Mouse (Mus musculus): ENCODE data around the gene Wdr19.

The Wdr19 gene

GRCm38 (mm10) chr5:65199346-65200128 is at the start of gene Wdr19:
Gene Wdr19 (plus strand): TSS chr5:65199696.
- peak; percentile 93 for DNase-seq (ENCODE audit: low spot score)

DNA sequence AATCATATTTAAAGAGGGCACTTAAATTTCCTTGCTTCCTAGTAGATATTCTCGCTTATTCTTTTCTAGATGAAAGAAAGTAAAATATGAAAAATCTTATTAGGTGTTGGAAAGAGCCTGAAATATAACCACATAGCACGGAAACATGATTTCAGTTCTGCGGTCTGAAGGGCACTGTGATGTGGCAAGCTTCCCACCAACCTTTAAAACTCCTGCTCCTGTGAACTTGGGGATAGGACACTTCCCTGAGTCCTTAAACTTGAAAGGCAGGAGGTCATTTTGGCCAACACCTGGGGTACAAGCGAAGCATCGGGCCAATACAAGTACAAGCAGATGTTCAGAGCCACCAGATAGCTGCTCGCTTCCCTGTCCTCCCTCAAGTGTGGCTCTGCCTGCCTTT is 49.8 kb upstream of the Wdr19 start:
- no peak for DNase-seq (ENCODE audit: low spot score)

DNA sequence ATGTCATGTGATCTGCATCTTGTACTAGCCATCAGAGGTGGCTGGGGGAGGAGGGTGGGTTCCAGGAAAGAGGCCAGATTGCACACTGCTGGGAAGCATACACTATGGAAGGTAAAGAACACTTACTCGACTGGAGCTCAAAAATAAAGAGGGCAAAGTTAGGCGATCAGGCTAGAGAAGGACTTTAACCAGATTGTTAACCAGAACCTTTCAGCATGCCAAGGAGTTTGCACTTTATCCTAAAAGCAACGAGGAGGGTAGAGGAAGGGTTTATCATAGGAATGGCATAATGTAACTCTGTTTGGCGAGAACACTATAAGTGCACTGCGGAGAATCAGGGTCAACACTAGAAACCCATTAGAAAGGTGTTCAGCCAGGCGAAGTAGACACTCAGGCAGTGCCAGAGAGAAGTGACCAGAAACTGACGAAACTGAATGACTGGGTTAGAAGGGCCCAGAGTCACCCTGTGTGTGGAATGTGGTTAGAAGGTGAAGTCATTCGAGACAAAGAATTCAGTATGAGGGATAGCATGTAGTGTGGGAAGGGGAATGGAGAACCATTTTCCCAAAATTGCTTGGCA is 49.0 kb upstream of the Wdr19 start:
- no peak for DNase-seq (ENCODE audit: low spot score)

GRCm38 (mm10) chr5:65151276-65151675 is 48.2 kb upstream of the Wdr19 start:
- no peak for DNase-seq (ENCODE audit: low spot score)

GRCm38 (mm10) chr5:65151767-65152166 is 47.7 kb upstream of the Wdr19 start:
- DNase-seq (ENCODE audit: low spot score) = no peak

DNA sequence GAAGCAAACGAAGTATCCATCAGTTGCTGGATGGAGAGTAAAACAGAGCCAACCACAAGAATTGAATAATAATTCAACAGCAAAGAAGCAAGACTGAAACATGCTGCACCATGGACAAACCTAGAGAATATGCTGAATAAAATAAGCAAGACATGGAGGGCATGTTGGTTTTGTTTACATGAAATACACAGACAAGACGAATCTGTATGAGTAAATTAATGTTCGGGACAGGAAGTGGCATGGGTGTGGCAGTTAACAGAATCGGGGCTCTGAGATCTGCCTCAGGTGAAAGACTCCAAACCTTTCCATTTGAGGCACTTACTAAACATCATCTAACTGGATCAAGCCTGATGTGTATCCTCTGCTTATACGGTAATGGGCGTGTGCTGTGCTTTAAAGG is 45.2 kb upstream of the Wdr19 start:
- DNase-seq (ENCODE audit: low spot score) = no peak

- no peak for DNase-seq (ENCODE audit: low spot score)
Measured at GRCm38 (mm10) chr5:65156853-65157252, 42.6 kb upstream of the Wdr19 start.

GRCm38 (mm10) chr5:65157412-65158381 is 41.8 kb upstream of the Wdr19 start:
- no peak for DNase-seq (ENCODE audit: low spot score)

DNA sequence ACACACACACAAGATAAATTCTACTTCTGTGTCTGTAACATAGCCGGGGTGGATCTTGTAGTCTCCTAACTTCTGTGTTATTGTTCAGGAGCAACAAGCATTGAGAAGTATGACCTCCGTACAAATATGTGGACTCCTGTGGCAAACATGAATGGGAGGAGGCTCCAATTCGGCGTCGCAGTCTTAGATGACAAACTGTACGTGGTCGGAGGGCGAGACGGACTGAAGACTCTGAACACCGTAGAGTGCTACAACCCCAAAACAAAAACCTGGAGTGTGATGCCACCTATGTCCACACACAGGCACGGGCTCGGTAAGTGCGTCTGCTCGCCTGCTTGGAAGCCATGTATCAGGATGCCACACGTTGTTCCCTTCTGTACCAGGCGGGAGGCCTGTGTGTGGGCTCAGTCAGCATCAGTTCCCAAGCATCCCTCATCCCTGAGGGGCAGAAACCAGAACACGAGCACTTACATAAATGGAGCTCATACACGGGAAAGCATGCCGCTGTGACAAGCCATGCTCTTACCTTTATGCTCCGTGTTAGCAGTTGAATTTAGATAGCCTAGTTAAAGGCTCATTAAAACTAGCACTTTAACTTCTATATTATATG is 40.7 kb upstream of the Wdr19 start:
- DNase-seq (ENCODE audit: low spot score) = no peak

GRCm38 (mm10) chr5:65163001-65163400 is 36.5 kb upstream of the Wdr19 start:
- DNase-seq (ENCODE audit: low spot score) = no peak

GRCm38 (mm10) chr5:65163489-65164092 is 35.9 kb upstream of the Wdr19 start:
- no peak for DNase-seq (ENCODE audit: low spot score)

- no peak for DNase-seq (ENCODE audit: low spot score)
Measured at GRCm38 (mm10) chr5:65170206-65170605, 29.3 kb upstream of the Wdr19 start.

GRCm38 (mm10) chr5:65175035-65175917 is 24.2 kb upstream of the Wdr19 start:
- no peak for DNase-seq (ENCODE audit: low spot score)

DNA sequence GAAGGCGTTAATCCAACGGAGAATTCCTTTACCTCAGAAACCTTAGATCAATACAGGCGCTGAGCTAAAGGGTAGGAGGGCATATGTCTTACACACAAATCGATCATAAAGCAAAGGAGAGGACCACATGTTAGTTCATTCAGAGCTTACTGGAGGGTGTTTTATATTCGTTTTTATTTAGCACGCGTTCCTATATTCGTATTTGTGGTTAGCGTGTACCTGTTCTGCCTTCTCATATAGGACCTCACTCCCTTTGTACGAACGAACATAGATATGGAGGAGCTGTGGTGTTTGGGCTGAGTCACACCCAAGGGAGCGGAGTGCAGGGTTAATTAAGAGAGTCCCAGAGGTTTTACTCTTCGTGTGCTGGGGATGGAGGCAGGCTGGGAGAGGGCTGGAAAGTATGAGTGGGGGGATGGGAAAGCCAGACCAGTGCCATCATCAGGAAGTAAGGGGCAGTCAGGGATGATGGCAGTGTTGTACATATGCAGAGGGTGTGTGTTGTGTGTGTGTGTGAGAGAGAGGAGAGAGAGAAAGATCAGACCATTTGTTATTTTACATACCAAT is 23.5 kb upstream of the Wdr19 start:
- no peak for DNase-seq (ENCODE audit: low spot score)

DNA sequence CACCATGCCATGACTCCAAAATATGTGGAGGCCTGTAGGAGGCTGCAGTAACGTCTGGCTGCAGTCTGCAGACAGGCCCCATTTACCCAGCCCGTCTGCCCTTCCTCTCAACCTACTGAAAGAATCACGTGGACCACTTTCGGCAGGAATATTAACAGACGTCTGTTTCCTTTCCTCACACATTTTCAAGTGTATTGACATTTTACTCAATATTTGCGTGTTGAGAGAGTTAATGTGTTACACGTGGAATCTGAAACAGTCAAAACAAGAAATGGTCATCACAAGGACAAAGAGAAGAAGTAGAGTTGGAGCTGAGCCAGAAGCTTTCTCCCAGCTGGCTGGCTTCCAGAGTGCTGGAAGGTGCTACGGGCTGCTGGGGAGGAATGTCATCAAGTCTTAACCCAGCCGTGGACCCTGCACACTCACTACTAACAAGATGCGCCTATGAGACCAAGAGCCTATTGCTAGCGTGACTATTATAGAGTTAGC is 22.4 kb upstream of the Wdr19 start:
- no peak for DNase-seq (ENCODE audit: low spot score)

GRCm38 (mm10) chr5:65178477-65178876 is 21.0 kb upstream of the Wdr19 start:
- no peak for DNase-seq (ENCODE audit: low spot score)

- DNase-seq (ENCODE audit: low spot score) = no peak
Measured at GRCm38 (mm10) chr5:65181160-65181793, 18.2 kb upstream of the Wdr19 start.

DNA sequence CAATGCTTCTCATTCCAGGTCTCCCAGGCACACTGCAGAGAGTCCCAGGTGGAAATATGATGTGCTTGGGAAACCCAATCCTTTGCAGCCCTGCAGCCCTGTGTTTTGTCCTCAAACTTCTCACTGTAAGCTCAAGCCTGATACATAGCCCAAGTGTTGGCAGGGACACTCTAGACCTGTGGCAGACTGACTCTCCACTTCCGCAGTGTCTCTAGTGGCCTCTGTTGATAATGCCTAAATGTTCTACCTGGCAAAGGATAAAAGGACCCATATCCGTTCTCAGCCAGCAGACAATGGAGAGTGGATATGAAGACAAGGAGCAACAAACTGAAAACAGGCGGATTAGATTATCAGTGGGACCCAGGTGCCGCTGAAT is 17.7 kb upstream of the Wdr19 start:
- no peak for DNase-seq (ENCODE audit: low spot score)

- DNase-seq (ENCODE audit: low spot score) = no peak
Measured at GRCm38 (mm10) chr5:65182268-65182667, 17.2 kb upstream of the Wdr19 start.

DNA sequence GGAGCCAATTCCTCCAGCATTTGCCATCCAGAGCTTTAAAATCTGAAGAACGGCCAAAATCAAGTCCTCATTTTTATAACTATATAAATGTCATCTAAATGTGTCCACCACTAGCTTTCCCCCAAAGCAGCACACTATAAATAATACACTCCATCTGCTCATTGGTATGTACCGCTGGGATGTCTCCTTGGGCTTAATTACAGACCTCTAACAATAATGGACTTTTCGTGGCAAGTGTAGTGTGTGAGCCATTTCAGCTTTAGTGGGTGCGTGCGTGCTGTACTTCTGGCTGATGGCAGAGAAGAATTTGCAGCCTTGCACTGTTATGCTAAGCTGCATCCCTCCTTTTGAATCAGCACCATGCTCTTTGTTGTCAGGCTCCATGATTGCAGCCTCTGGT is 7.9 kb upstream of the Wdr19 start:
- DNase-seq (ENCODE audit: low spot score) = no peak
